In genomic region chr14:60377546-60377945, GRCm38 (mm10) we compare ENCODE assay signal across 8 mouse cellular contexts. TPM values are rescaled to one million over a fixed set of nuclear protein-coding genes. Genes with fewer than 3 reads are reported as not detected.
A peak's percentile ranks its signal among the peaks of the same experiment; 100 is the strongest.
DNase-seq lines count a peak whose midpoint lies in the region; ATAC-seq lines count a peak whose summit lies in the region.

No protein-coding gene starts in this region.

- ATAC-seq in hindbrain, embryonic 12.5 days (ENCODE audit: low FRiP score) = peak; percentile 51
- ATAC-seq in limb, embryonic 12.5 days (ENCODE audit: insufficient number of reproducible peaks, insufficient read depth, low FRiP score, low TSS enrichment, low read depth) = 0 out of 2 replicates have a peak, but pooled peaks have one; percentile 17
- ATAC-seq in CD4-positive, CD25-positive, alpha-beta regulatory T cell, adult 4 months = no peak

- peaks cover 30% of the 10 kb centered on the region for H3K4me1 ChIP-seq in hindbrain, embryonic 12.5 days
- H3K4me1 ChIP-seq in limb, embryonic 12.5 days (replicated peaks) = peaks cover 6% of the 10 kb centered on the region; the same call in 1 of the 2 replicates

- H3K27ac ChIP-seq in hindbrain, embryonic 12.5 days = peak overlapping the region; percentile 95
- H3K27ac ChIP-seq in limb, embryonic 12.5 days = no peak overlapping the region

- no peaks in the 10 kb centered on the region for H3K9me3 ChIP-seq in hindbrain, embryonic 12.5 days (replicated peaks)
- no peaks in the 10 kb centered on the region for H3K9me3 ChIP-seq in limb, embryonic 12.5 days

- H3K27me3 ChIP-seq in hindbrain, embryonic 12.5 days = no peaks in the 10 kb centered on the region
- peaks cover 42% of the 10 kb centered on the region for H3K27me3 ChIP-seq in limb, embryonic 12.5 days

- WGBS in hindbrain, embryonic 12.5 days = 21% methylated on average over 10 of the region's 10 CpGs
- 34% methylated on average over 10 of the region's 10 CpGs for WGBS in limb, embryonic 12.5 days

- no peaks in the 10 kb centered on the region for H3K36me3 ChIP-seq in hindbrain, embryonic 12.5 days
- H3K36me3 ChIP-seq in limb, embryonic 12.5 days = no peaks in the 10 kb centered on the region

- H3K4me3 ChIP-seq in hindbrain, embryonic 12.5 days = peak overlapping the region; percentile 76
- peak overlapping the region; percentile 60 for H3K4me3 ChIP-seq in limb, embryonic 12.5 days (replicated peaks)

- peak overlapping the region; percentile 71 for H3K4me2 ChIP-seq in hindbrain, embryonic 12.5 days (replicated peaks)
- H3K4me2 ChIP-seq in limb, embryonic 12.5 days = peak overlapping the region; percentile 87

- DNase-seq in adrenal gland, postnatal 14 days = peak; percentile 33
- no peak for DNase-seq in adrenal gland, postnatal 4 days (ENCODE audit: low spot score in 2 of 2)
- DNase-seq in cerebellum, adult 8-10 months = peak; percentile 79
- DNase-seq in retina, postnatal 7 days (ENCODE audit: low read depth, low spot score) = peak; percentile 40
- DNase-seq in lung, postnatal 10 days = no peak

- peak overlapping the region; percentile 92 for H3K9ac ChIP-seq in hindbrain, embryonic 12.5 days
- no peak overlapping the region; the same call in 1 of the 2 replicates for H3K9ac ChIP-seq in limb, embryonic 12.5 days (replicated peaks)

RNA-seq across cellular contexts. Expression of gene Amer2, which starts 4.5 kb away (rescaled TPM):
- total RNA-seq in adrenal gland, postnatal 14 days (2021) = 2.6 and 3.0 TPM in 2 replicates
- total RNA-seq in adrenal gland, postnatal 4 days (2021) = 1 to 10 TPM; 5.4 to 5.8 TPM
- 28.2 and 30.4 TPM in 2 replicates for polyA plus RNA-seq in hindbrain, embryonic 12.5 days (2016; fragmentation: Nextera tagmentation; extraction: Ambion mirVana)
- polyA plus RNA-seq in limb, embryonic 12.5 days (2016; fragmentation: Nextera tagmentation; extraction: Ambion mirVana) = 3.9 and 4.6 TPM in 2 replicates
- polyA plus RNA-seq in CD4-positive, CD25-positive, alpha-beta regulatory T cell, adult 4 months (2017; shearing (Covaris generic)) = not detected

Comparison
In these comparisons a context has a peak if more than half of its experiments do, and no peak if none do; other contexts are left out.
1. DNase-seq: peak in adrenal gland, postnatal 14 days (single experiment), cerebellum, adult 8-10 months (single experiment) and retina, postnatal 7 days (single experiment); none in adrenal gland, postnatal 4 days (0 of 2) and lung, postnatal 10 days (single experiment).